Mouse (Mus musculus): ENCODE data around the gene Qrich1.

Qrich1 gene

GRCm38 (mm10) chr9:108516380-108517251 is at the start of gene Qrich1:
Qrich1 (plus strand) TSS chr9:108516806.
- DNase-seq: peak; percentile 97

- no peak for DNase-seq
Observed at GRCm38 (mm10) chr9:108469430-108469829, 47.2 kb upstream of the Qrich1 start.

- no peak for DNase-seq
Observed at GRCm38 (mm10) chr9:108469845-108470244, 46.8 kb upstream of the Qrich1 start.

GRCm38 (mm10) chr9:108474528-108474927 is 42.1 kb upstream of the Qrich1 start:
- DNase-seq: no peak

- DNase-seq: peak; percentile 48
Observed at GRCm38 (mm10) chr9:108478638-108479156, 37.9 kb upstream of the Qrich1 start.

- no peak for DNase-seq
Observed at GRCm38 (mm10) chr9:108479241-108479640, 37.4 kb upstream of the Qrich1 start.

GRCm38 (mm10) chr9:108479721-108480351 is 36.8 kb upstream of the Qrich1 start, which contains the start of gene Lamb2:
Lamb2 (plus strand) TSS chr9:108479736.
- no peak for DNase-seq

GRCm38 (mm10) chr9:108480813-108481519 is 35.6 kb upstream of the Qrich1 start:
- DNase-seq: no peak

GRCm38 (mm10) chr9:108481520-108482210 is 34.9 kb upstream of the Qrich1 start:
- DNase-seq: no peak

- no peak for DNase-seq
Observed at GRCm38 (mm10) chr9:108483051-108483790, 33.4 kb upstream of the Qrich1 start.

- DNase-seq: no peak
Observed at GRCm38 (mm10) chr9:108484021-108484420, 32.6 kb upstream of the Qrich1 start.

- DNase-seq: no peak
Observed at GRCm38 (mm10) chr9:108485301-108485875, 31.2 kb upstream of the Qrich1 start.

GRCm38 (mm10) chr9:108486973-108487530 is 29.6 kb upstream of the Qrich1 start:
- DNase-seq: no peak

- DNase-seq: no peak
Observed at GRCm38 (mm10) chr9:108488403-108488802, 28.2 kb upstream of the Qrich1 start.

GRCm38 (mm10) chr9:108489215-108489614 is 27.4 kb upstream of the Qrich1 start:
- DNase-seq: peak; percentile 32

- peak; percentile 50 for DNase-seq
Observed at GRCm38 (mm10) chr9:108489702-108490558, 26.7 kb upstream of the Qrich1 start.

- DNase-seq: peak; percentile 96
Observed at GRCm38 (mm10) chr9:108490559-108491285, 25.9 kb upstream of the Qrich1 start, which contains the start of gene Usp19. Usp19 (plus strand) TSS chr9:108490602.

GRCm38 (mm10) chr9:108491286-108491580 is 25.4 kb upstream of the Qrich1 start:
- no peak for DNase-seq

GRCm38 (mm10) chr9:108492043-108492750 is 24.4 kb upstream of the Qrich1 start:
- DNase-seq: no peak
